Mouse (Mus musculus): ENCODE results near the gene Eml1.

- no peak for TF ChIP-seq POLR2A (IDR thresholded peaks at IDR 0.05; ENCODE audit: borderline replicate concordance, low read depth, low read length)
- no peak for TF ChIP-seq CTCF (IDR thresholded peaks at IDR 0.05; ENCODE audit: low read depth, low read length)
Observed at GRCm38 (mm10) chr12:108449935-108450334, 79.2 kb downstream of the Eml1 start.
